Mouse (Mus musculus) embryonic facial prominence, embryonic 11.5 days (tissue): ENCODE results near the gene Agap1. TPM values are rescaled to one million over a fixed set of nuclear protein-coding genes. Genes with fewer than 3 reads are reported as not detected.

Experiments
- ATAC-seq: fragments of 200-750 bp; cut with Nextera tagmentation; replicated peaks from 2 replicates; pipeline ENCODE4 v1.8.0; 2017; ENCODE audit warnings: low read depth; ENCODE audit not compliant: insufficient number of reproducible peaks, low FRiP score, low TSS enrichment
- DNase-seq: peaks from one replicate; pipeline ENCODE4 v3.0.0-alpha.2; 2015; ENCODE audit warnings: low spot score
- H3K27ac ChIP-seq: fragments of 300-500 bp; sonication (generic); replicated peaks from 2 replicates; pipeline ENCODE4 v1.5.1; 2014; ENCODE audit warnings: mild to moderate bottlenecking, low read depth, low read length, control low read depth
- H3K27me3 ChIP-seq: fragments of 300-500 bp; sonication (generic); 2 replicates; pipeline ENCODE4 v1.6.1; 2014; ENCODE audit warnings: mild to moderate bottlenecking, low read length, moderate library complexity, mixed read lengths; ENCODE audit not compliant: control insufficient read depth, insufficient read depth
- H3K36me3 ChIP-seq: fragments of 300-500 bp; sonication (generic); replicated peaks from 2 replicates; pipeline ENCODE4 v1.6.1; 2014; ENCODE audit warnings: low read depth, mild to moderate bottlenecking, low read length, moderate library complexity, mixed read lengths; ENCODE audit not compliant: control insufficient read depth, insufficient read depth
- H3K4me1 ChIP-seq: fragments of 300-500 bp; sonication (generic); 2 replicates; pipeline ENCODE4 v1.6.1; 2014; ENCODE audit warnings: low read length, mixed read lengths; ENCODE audit not compliant: control insufficient read depth, insufficient read depth
- H3K4me2 ChIP-seq: fragments of 300-500 bp; sonication (generic); 2 replicates; pipeline ENCODE4 v1.6.1; 2014; ENCODE audit warnings: low read depth, mild to moderate bottlenecking, control low read depth, low read length, moderate library complexity
- H3K4me3 ChIP-seq: fragments of 300-500 bp; sonication (generic); 2 replicates; pipeline ENCODE4 v1.5.1; 2014; ENCODE audit warnings: low read depth, low read length, control low read depth
- H3K9ac ChIP-seq: fragments of 300-500 bp; sonication (generic); replicated peaks from 2 replicates; pipeline ENCODE4 v1.6.1; 2014; ENCODE audit warnings: mild to moderate bottlenecking, control low read depth, low read length
- H3K9me3 ChIP-seq: fragments of 300-500 bp; sonication (generic); replicated peaks from 2 replicates; pipeline ENCODE4 v1.6.1; 2016; ENCODE audit warnings: mild to moderate bottlenecking, low read length, inconsistent platforms, mixed read lengths; ENCODE audit not compliant: control insufficient read depth
- WGBS: fragments of 180-500 bp; shearing (Covaris S2); extraction: QIAGEN DNeasy Blood & Tissue Kit; methylation state at CpG from one replicate; pipeline ENCODE4 v1.1.7; 2014; 5-methylcytosine and 5-hydroxymethylcytosine counted together
- polyA plus RNA-seq: library from polyadenylated mRNA; unstranded; fragments of >200 nt; fragmentation: Nextera tagmentation; extraction: Ambion mirVana; gene quantifications from 2 replicates; pipeline ENCODE4 v1.2.1, GENCODE M21; 2014

Agap1 gene
- polyA plus RNA-seq, 1 experiment from 2014 or later, result 15.4 TPM

GRCm38 (mm10) chr1:89450139-89450538 is 4.5 kb upstream of the Agap1 start:
- Histone ChIP-seq H3K4me3 (no peak overlapping the region), H3K27me3 (no peaks in the 10 kb centered on the region), H3K4me2 (no peak overlapping the region), H3K27ac (no peak overlapping the region), H3K9me3 (no peaks in the 10 kb centered on the region), H3K9ac (no peak overlapping the region), H3K36me3 (no peaks in the 10 kb centered on the region), H3K4me1 (no peaks in the 10 kb centered on the region)
- no peak for ATAC-seq
- WGBS, result 73% methylated on average over 7 of the region's 7 CpGs
- DNase-seq, result no peak

GRCm38 (mm10) chr1:89452138-89452537 is 2.5 kb upstream of the Agap1 start:
- Histone ChIP-seq H3K27me3 (no peaks in the 10 kb centered on the region), H3K4me2 (no peak overlapping the region), H3K9me3 (no peaks in the 10 kb centered on the region), H3K27ac (no peak overlapping the region), H3K4me3 (no peak overlapping the region), H3K36me3 (no peaks in the 10 kb centered on the region), H3K9ac (no peak overlapping the region), H3K4me1 (peaks cover 12% of the 10 kb centered on the region)
- WGBS, result 92% methylated on average over 8 of the region's 8 CpGs
- DNase-seq (no peak), ATAC-seq (no peak)

GRCm38 (mm10) chr1:89453666-89454065 is 940 bp upstream of the Agap1 start:
- no peak overlapping the region for H3K27ac ChIP-seq
- peak overlapping the region; percentile 92 for H3K4me2 ChIP-seq
- H3K9me3 ChIP-seq, result no peaks in the 10 kb centered on the region; the same call in 1 of the 2 replicates
- no peaks in the 10 kb centered on the region for H3K27me3 ChIP-seq
- DNase-seq (no peak), ATAC-seq (no peak)
- peaks cover 12% of the 10 kb centered on the region for H3K4me1 ChIP-seq
- no peaks in the 10 kb centered on the region for H3K36me3 ChIP-seq
- H3K4me3 ChIP-seq, result peak overlapping the region; percentile 87
- H3K9ac ChIP-seq, result peak overlapping the region; percentile 90
- WGBS, result 34% methylated on average over 6 of the region's 6 CpGs

- H3K36me3 ChIP-seq, result no peaks in the 10 kb centered on the region
- under 1% methylated on average over 51 of the region's 51 CpGs for WGBS
- no peak overlapping the region for H3K27ac ChIP-seq
- peak overlapping the region; percentile 92 for H3K4me2 ChIP-seq
- DNase-seq (peak; percentile 59), ATAC-seq (0 out of 2 replicates have a peak, but pooled peaks have one; percentile 5)
- H3K27me3 ChIP-seq, result no peaks in the 10 kb centered on the region
- peak overlapping the region; percentile 87 for H3K4me3 ChIP-seq
- peak overlapping the region; percentile 90 for H3K9ac ChIP-seq
- H3K9me3 ChIP-seq, result no peaks in the 10 kb centered on the region; the same call in 1 of the 2 replicates
- H3K4me1 ChIP-seq, result peaks cover 12% of the 10 kb centered on the region
These were observed 950 bp downstream of the Agap1 start for GRCm38 (mm10) chr1:89455421-89456091.

GRCm38 (mm10) chr1:89456456-89456855 is 1.9 kb downstream of the Agap1 start:
- Histone ChIP-seq H3K27me3 (no peaks in the 10 kb centered on the region), H3K27ac (no peak overlapping the region), H3K9ac (peak overlapping the region; percentile 90), H3K4me2 (peak overlapping the region; percentile 92), H3K9me3 (no peaks in the 10 kb centered on the region; the same call in 1 of the 2 replicates), H3K4me3 (peak overlapping the region; percentile 87), H3K36me3 (no peaks in the 10 kb centered on the region), H3K4me1 (peaks cover 12% of the 10 kb centered on the region)
- 34% methylated on average over 5 of the region's 5 CpGs for WGBS
- DNase-seq (no peak), ATAC-seq (no peak)

GRCm38 (mm10) chr1:89457126-89458031 is 2.8 kb downstream of the Agap1 start:
- Histone ChIP-seq H3K27me3 (no peaks in the 10 kb centered on the region), H3K4me3 (no peak overlapping the region), H3K9me3 (no peaks in the 10 kb centered on the region; the same call in 1 of the 2 replicates), H3K27ac (no peak overlapping the region), H3K4me2 (no peak overlapping the region), H3K9ac (no peak overlapping the region), H3K4me1 (peaks cover 12% of the 10 kb centered on the region), H3K36me3 (no peaks in the 10 kb centered on the region)
- 48% methylated on average over 17 of the region's 17 CpGs for WGBS
- ATAC-seq, result no peak
- no peak for DNase-seq

- no peak overlapping the region for H3K9ac ChIP-seq
- no peak overlapping the region for H3K27ac ChIP-seq
- ATAC-seq (no peak), DNase-seq (no peak)
- no peak overlapping the region for H3K4me3 ChIP-seq
- H3K9me3 ChIP-seq, result no peaks in the 10 kb centered on the region; the same call in 1 of the 2 replicates
- no peak overlapping the region for H3K4me2 ChIP-seq
- H3K36me3 ChIP-seq, result no peaks in the 10 kb centered on the region
- peaks cover under 1% of the 10 kb centered on the region; the same call in 1 of the 2 replicates for H3K4me1 ChIP-seq
- H3K27me3 ChIP-seq, result no peaks in the 10 kb centered on the region
- 74% methylated on average over 5 of the region's 5 CpGs for WGBS
These were observed 7.3 kb downstream of the Agap1 start for GRCm38 (mm10) chr1:89461881-89462280.

- H3K36me3 ChIP-seq, result no peaks in the 10 kb centered on the region
- no peak overlapping the region for H3K27ac ChIP-seq
- no peak for ATAC-seq
- peaks cover 4% of the 10 kb centered on the region; the same call in 1 of the 2 replicates for H3K4me1 ChIP-seq
- no peaks in the 10 kb centered on the region for H3K27me3 ChIP-seq
- H3K4me2 ChIP-seq, result no peak overlapping the region
- 48% methylated on average over 8 of the region's 8 CpGs for WGBS
- H3K9ac ChIP-seq, result no peak overlapping the region
- H3K4me3 ChIP-seq, result no peak overlapping the region
- no peaks in the 10 kb centered on the region; the same call in 1 of the 2 replicates for H3K9me3 ChIP-seq
- DNase-seq, result no peak
These were observed 8.5 kb downstream of the Agap1 start for GRCm38 (mm10) chr1:89463138-89463537.
